Mouse (Mus musculus) midbrain, embryonic 16.5 days (tissue): ENCODE results near the gene Ripk1. TPM values are rescaled to one million over a fixed set of nuclear protein-coding genes. Genes with fewer than 3 reads are reported as not detected.
A peak's percentile ranks its signal among the peaks of the same experiment; 100 is the strongest.

Experiments used
- ATAC-seq: fragments of 200-750 bp; cut with Nextera tagmentation; 2 replicates; pipeline ENCODE4 v1.8.0; 2017; ENCODE audit warnings: moderate TSS enrichment
- H3K27ac ChIP-seq: fragments of 300-500 bp; sonication (generic); 2 replicates; pipeline ENCODE4 v1.5.1; 2014; ENCODE audit warnings: mild to moderate bottlenecking, low read length, mixed read lengths
- H3K27me3 ChIP-seq: fragments of 300-500 bp; sonication (generic); 2 replicates; pipeline ENCODE4 v1.6.1; 2014; ENCODE audit warnings: low read depth, low read length, mixed read lengths; ENCODE audit not compliant: control insufficient read depth, insufficient read depth
- H3K36me3 ChIP-seq: fragments of 300-500 bp; sonication (generic); 2 replicates; pipeline ENCODE4 v1.6.1; 2014; ENCODE audit warnings: mild to moderate bottlenecking, low read length, moderate library complexity, mixed read lengths; ENCODE audit not compliant: control insufficient read depth, insufficient read depth
- H3K4me1 ChIP-seq: fragments of 300-500 bp; sonication (generic); 2 replicates; pipeline ENCODE4 v1.6.1; 2014; ENCODE audit warnings: mild to moderate bottlenecking, low read length, mixed read lengths; ENCODE audit not compliant: control insufficient read depth, insufficient read depth
- H3K4me2 ChIP-seq: fragments of 300-500 bp; sonication (generic); 2 replicates; pipeline ENCODE4 v1.6.1; 2014; ENCODE audit warnings: mild to moderate bottlenecking, low read length, mixed read lengths
- H3K4me3 ChIP-seq: fragments of 300-500 bp; sonication (generic); 2 replicates; pipeline ENCODE4 v1.5.1; 2014; ENCODE audit warnings: low read depth, mild to moderate bottlenecking, low read length, moderate library complexity, mixed read lengths
- H3K9ac ChIP-seq: fragments of 300-500 bp; sonication (generic); 2 replicates; pipeline ENCODE4 v1.6.1; 2014; ENCODE audit warnings: low read depth, low read length, mixed read lengths
- H3K9me3 ChIP-seq: fragments of 300-500 bp; sonication (generic); replicated peaks from 2 replicates; pipeline ENCODE4 v1.6.1; 2014; ENCODE audit warnings: mild to moderate bottlenecking, low read length, mixed read lengths; ENCODE audit not compliant: control insufficient read depth, poor library complexity, severe bottlenecking
- WGBS: fragments of 180-500 bp; shearing (Covaris S2); extraction: QIAGEN DNeasy Blood & Tissue Kit; methylation state at CpG from one replicate; pipeline ENCODE4 v1.1.7; 2014; 5-methylcytosine and 5-hydroxymethylcytosine counted together
- polyA plus RNA-seq: library from polyadenylated mRNA; unstranded; fragments of >200 nt; fragmentation: Nextera tagmentation; extraction: Ambion mirVana; gene quantifications from 2 replicates; pipeline ENCODE4 v1.2.1, GENCODE M21; 2015

The Ripk1 gene
- polyA plus RNA-seq, 1 experiment from 2014 or later, result 6.4 TPM

- Histone ChIP-seq H3K36me3 (no peaks in the 10 kb centered on the region), H3K27ac (no peak overlapping the region), H3K4me3 (no peak overlapping the region), H3K4me2 (no peak overlapping the region), H3K4me1 (no peaks in the 10 kb centered on the region), H3K27me3 (no peaks in the 10 kb centered on the region), H3K9ac (no peak overlapping the region), H3K9me3 (no peaks in the 10 kb centered on the region)
- no peak for ATAC-seq
Measured at GRCm38 (mm10) chr13:33966574-33966973, 35.6 kb upstream of the Ripk1 start.

GRCm38 (mm10) chr13:33989625-33990024 is 12.5 kb upstream of the Ripk1 start:
- no peak for ATAC-seq
- Histone ChIP-seq H3K27ac (no peak overlapping the region), H3K9ac (no peak overlapping the region), H3K36me3 (no peaks in the 10 kb centered on the region; the same call in 1 of the 2 replicates), H3K9me3 (no peaks in the 10 kb centered on the region), H3K4me2 (no peak overlapping the region), H3K27me3 (no peaks in the 10 kb centered on the region), H3K4me3 (no peak overlapping the region), H3K4me1 (no peaks in the 10 kb centered on the region)
- 84% methylated on average over 5 of the region's 5 CpGs for WGBS

DNA sequence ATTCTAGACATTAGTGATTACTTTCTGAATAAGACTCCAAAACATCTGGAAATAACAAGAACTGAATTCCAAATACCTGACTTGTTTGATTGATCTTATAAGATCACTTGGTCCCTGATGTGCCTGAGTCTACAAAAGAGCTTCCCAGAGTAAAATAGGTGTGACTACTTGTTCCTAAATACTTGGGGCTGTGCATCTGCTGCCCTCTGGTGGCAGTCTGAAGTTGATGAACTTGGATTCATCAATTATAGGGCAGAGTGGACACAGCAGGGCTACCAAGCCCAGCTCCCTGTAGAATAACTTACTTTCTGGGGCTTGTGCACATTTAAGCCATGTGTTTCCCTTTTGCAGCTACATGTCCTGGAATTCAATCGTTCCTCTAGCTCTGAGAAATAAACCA is 7.0 kb upstream of the Ripk1 start:
- 14% methylated on average over 1 of the region's 1 CpGs for WGBS
- ATAC-seq, result peak; percentile 48; the same call in 1 of the 2 replicates

DNA sequence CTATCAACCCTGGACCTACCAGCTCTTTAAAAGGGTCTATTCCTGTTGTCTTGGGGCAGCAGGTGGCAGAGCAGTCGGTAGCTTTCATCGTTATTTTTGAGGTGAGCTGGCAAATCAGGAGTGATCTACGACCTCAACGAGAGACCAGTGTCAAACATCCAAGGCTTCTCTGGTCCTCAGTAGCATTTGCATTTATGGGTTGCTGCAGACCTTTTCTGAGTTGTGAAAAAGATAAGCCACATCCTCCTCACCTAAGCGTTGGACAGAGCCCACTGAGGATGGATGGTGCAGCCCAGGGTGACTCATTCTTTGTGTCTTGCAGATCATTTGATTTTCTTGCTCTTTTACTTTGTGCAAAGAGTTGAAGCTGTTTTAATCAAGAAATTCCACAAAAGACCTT is 895 bp downstream of the Ripk1 start:
- WGBS, result 7% methylated on average over 5 of the region's 5 CpGs
- H3K4me1 ChIP-seq, result peaks cover 13% of the 10 kb centered on the region
- ATAC-seq, result peak; percentile 21; the same call in 1 of the 2 replicates
- H3K9me3 ChIP-seq, result no peaks in the 10 kb centered on the region
- peak overlapping the region; percentile 94 for H3K4me2 ChIP-seq
- H3K36me3 ChIP-seq, result no peaks in the 10 kb centered on the region
- no peaks in the 10 kb centered on the region for H3K27me3 ChIP-seq
- peak overlapping the region; percentile 94 for H3K9ac ChIP-seq
- H3K27ac ChIP-seq, result peak overlapping the region; percentile 94
- peak overlapping the region; percentile 90 for H3K4me3 ChIP-seq

More for the DNA sequence above, 7.0 kb upstream of the Ripk1 start:
- no peak overlapping the region for H3K27ac ChIP-seq
- no peak overlapping the region for H3K9ac ChIP-seq
- H3K27me3 ChIP-seq, result no peaks in the 10 kb centered on the region
- H3K4me1 ChIP-seq, result no peaks in the 10 kb centered on the region
- H3K4me2 ChIP-seq, result no peak overlapping the region
- H3K4me3 ChIP-seq, result no peak overlapping the region
- H3K9me3 ChIP-seq, result no peaks in the 10 kb centered on the region
- no peaks in the 10 kb centered on the region for H3K36me3 ChIP-seq

DNA sequence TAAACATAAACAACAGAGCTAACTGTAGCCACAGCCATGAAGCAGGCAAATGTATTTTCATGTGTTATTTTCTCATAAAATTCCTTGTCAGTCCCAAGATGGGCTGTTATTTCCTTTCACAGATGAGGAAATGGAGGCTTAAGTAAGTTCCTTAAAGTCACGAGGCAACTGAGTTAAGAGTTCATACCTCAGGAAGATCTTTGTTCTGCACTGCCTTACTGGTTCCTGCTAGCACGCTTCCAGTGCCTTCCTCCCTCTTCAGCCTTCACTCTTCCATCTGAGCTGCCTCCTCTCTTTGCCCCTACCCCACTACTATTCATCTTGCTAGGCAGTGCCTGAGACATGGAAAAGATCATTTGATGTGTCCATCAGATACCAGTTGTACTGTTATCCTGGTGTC is 5.1 kb downstream of the Ripk1 start:
- no peaks in the 10 kb centered on the region for H3K9me3 ChIP-seq
- peaks cover 8% of the 10 kb centered on the region for H3K36me3 ChIP-seq
- no peaks in the 10 kb centered on the region for H3K27me3 ChIP-seq
- H3K4me2 ChIP-seq, result no peak overlapping the region
- no peak overlapping the region for H3K4me3 ChIP-seq
- WGBS, result 85% methylated on average over 2 of the region's 2 CpGs
- H3K4me1 ChIP-seq, result peaks cover 7% of the 10 kb centered on the region
- H3K27ac ChIP-seq, result no peak overlapping the region
- H3K9ac ChIP-seq, result no peak overlapping the region
- ATAC-seq, result no peak

DNA sequence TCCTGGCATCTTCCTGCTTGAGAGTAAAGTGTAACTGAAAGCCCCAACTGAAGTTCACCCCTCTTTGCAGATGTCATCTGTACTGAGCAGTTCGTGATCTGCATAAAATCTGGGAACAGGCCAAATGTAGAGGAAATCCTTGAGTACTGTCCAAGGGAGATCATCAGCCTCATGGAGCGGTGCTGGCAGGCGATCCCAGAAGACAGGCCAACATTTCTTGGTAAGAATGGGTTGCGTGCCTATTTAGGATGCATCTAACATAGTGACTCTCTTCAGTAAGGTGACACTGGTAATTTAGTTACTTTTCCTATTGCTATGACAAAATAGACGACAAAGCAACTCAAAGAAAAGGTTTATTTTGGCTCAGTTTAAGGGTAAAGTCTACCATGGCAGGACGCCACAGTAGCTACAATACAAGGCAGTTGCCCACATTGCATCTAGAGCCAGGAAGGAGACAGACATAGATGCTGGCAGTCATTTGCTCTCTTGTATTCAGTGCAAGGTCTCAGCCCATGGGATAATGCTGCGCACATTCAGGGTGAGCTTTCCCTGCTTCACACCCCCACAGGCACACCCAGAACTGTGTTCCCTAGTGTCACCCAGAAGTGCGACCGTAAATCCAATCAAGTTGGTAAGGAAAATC is 14.9 kb downstream of the Ripk1 start:
- Histone ChIP-seq H3K4me2 (no peak overlapping the region), H3K9me3 (no peaks in the 10 kb centered on the region), H3K9ac (no peak overlapping the region), H3K4me1 (no peaks in the 10 kb centered on the region), H3K36me3 (peaks cover 31% of the 10 kb centered on the region), H3K27ac (no peak overlapping the region), H3K27me3 (no peaks in the 10 kb centered on the region), H3K4me3 (no peak overlapping the region)
- ATAC-seq, result no peak
- 88% methylated on average over 9 of the region's 9 CpGs for WGBS

GRCm38 (mm10) chr13:34018521-34018920 is 16.4 kb downstream of the Ripk1 start:
- Histone ChIP-seq H3K9ac (no peak overlapping the region), H3K4me3 (no peak overlapping the region), H3K27me3 (no peaks in the 10 kb centered on the region), H3K4me2 (no peak overlapping the region), H3K27ac (no peak overlapping the region), H3K9me3 (no peaks in the 10 kb centered on the region), H3K4me1 (no peaks in the 10 kb centered on the region), H3K36me3 (peaks cover 33% of the 10 kb centered on the region)
- no peak for ATAC-seq
- WGBS, result 91% methylated on average over 1 of the region's 1 CpGs

DNA sequence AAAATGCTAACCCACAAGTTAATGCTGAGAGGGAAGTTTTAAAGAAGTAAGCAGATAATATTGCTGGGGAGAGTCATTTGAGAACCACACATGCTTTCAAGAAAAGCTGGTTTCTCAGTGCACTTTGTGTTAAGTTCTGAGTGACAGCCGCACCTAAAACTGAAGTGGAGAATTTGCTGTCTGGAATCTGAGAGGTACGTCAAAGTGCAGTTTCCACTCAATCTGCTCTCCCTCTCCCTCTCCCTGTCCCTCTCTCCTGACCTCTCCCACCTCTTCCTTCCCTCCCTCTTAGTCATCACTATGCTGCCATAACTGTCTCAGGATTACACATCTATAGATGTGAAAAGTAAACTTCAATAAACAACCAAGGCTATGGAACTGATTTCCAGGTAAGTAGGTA is 19.8 kb downstream of the Ripk1 start:
- 92% methylated on average over 2 of the region's 2 CpGs for WGBS
- ATAC-seq, result no peak

DNA sequence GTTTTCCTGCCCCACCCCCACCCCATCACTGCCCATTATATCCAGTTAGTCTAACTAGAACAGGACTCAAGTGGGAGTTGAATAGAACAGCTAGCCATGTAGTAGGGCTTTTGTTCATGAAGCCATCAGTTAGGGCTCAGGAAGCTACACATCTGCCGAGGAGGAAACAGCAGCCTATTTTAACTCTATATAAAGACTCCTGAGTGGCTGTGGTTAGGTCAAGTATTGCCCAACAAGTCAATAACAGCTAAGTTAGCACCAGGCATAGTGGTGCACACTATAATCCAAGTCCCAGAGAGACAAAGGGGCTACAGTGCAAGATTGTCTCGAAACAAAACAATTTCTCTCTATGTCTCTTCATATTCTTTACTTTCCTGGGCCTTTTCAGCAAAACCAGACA is 29.9 kb downstream of the Ripk1 start:
- no peaks in the 10 kb centered on the region for H3K9me3 ChIP-seq
- H3K9ac ChIP-seq, result no peak overlapping the region
- no peak overlapping the region for H3K4me2 ChIP-seq
- H3K4me1 ChIP-seq, result peaks cover 2% of the 10 kb centered on the region; the same call in 1 of the 2 replicates
- no peak overlapping the region for H3K27ac ChIP-seq
- WGBS, result 60% methylated on average over 2 of the region's 2 CpGs
- ATAC-seq, result no peak
- no peaks in the 10 kb centered on the region for H3K27me3 ChIP-seq
- peaks cover 6% of the 10 kb centered on the region; the same call in 1 of the 2 replicates for H3K36me3 ChIP-seq
- H3K4me3 ChIP-seq, result no peak overlapping the region

More for the DNA sequence above, 19.8 kb downstream of the Ripk1 start:
- H3K4me2 ChIP-seq, result no peak overlapping the region
- peaks cover 18% of the 10 kb centered on the region for H3K36me3 ChIP-seq
- no peak overlapping the region for H3K27ac ChIP-seq
- H3K27me3 ChIP-seq, result no peaks in the 10 kb centered on the region
- H3K4me1 ChIP-seq, result no peaks in the 10 kb centered on the region
- no peaks in the 10 kb centered on the region for H3K9me3 ChIP-seq
- H3K4me3 ChIP-seq, result no peak overlapping the region
- H3K9ac ChIP-seq, result no peak overlapping the region
